Mouse (Mus musculus) right cerebral cortex, adult 18-20 months (tissue): ENCODE measurements around the gene Plekhh3.
"Not testable (repeated sequence)": the region's sequence is repeated elsewhere in the genome, so short reads cannot be mapped to it uniquely, and the experiment has no call there.

ENCODE experiments used
- DNase-seq: peaks from one replicate; pipeline ENCODE4 v3.0.0; 2022; ENCODE audit warnings: mixed read lengths

The Plekhh3 gene

GRCm38 (mm10) chr11:101170354-101170810 is 769 bp downstream of the Plekhh3 start, which contains the start of gene Cntnap1:
TSS of gene Cntnap1 (plus strand) at chr11:101170523.
- DNase-seq = no peak

GRCm38 (mm10) chr11:101169301-101170107 is 1.6 kb downstream of the Plekhh3 start:
- DNase-seq = no peak

DNA sequence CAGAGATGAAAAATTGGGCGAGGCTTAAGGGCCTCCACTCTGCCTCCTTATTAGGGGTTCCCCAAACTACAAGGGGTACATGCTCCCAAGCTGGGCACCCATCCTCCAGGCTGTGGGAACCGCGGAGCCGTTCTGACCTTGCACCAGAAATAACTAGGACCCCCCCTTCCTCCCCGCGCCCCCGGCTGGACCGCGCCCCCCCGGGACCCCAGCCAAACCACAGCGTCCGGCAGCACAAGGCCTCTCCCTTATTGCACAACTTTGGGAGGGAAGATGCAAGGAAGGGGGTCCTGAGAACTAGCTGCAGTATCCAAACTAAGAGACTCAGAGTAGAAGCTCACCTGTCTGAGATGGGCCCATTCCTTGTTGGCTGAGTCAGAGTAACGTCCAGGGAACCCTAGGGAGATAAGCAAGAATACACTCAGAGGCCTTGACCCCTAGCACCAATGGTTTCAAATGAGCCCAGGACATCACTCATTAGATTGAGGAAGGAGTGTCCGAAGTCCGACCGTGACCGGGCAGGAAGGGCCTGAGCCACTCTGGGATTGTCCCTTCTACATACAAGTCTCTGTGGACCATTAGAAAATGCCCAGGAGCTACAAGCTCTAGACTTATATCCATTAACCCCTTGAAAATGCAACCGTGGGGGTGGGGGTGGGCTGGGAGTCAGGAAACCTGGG is 2.7 kb downstream of the Plekhh3 start:
- no peak for DNase-seq

- DNase-seq = no peak
Measured at GRCm38 (mm10) chr11:101167963-101168300, 3.2 kb downstream of the Plekhh3 start.

DNA sequence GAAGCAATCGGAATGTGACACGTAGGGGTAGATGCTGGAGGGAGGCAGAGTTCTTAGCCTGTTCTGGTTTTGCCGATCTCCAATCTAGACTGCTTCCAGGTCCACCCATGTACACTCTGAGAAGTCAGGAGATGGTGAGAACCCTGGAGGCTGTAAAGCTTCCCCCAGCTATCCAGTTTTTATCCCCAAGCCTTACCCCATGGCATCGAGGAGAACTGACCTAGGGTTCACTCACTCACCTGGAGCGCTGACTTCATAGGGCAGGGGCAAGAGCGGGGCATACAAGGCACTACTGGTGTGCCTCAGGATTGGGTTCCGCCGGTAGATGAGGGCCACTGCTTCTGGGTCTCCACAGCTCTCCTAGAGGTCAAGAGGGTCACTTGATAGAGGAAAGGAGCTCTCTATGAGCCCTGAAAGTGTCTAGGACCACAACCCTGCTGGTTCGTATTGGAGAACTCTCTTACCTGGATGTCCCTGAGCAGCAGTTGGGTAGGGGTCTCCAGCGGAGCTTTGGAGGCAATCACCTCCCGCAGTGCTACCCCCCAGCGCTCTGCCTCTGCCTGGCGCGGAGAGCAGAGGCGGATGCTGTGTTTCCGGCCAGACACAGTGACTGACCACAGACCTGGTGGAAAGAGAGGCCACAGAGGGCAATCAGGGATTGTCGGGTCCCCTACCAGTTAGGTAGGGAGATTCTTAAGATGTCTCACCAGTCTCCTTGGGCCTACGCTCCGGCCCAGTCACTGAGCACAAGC is 3.8 kb downstream of the Plekhh3 start:
- DNase-seq = no peak

DNA sequence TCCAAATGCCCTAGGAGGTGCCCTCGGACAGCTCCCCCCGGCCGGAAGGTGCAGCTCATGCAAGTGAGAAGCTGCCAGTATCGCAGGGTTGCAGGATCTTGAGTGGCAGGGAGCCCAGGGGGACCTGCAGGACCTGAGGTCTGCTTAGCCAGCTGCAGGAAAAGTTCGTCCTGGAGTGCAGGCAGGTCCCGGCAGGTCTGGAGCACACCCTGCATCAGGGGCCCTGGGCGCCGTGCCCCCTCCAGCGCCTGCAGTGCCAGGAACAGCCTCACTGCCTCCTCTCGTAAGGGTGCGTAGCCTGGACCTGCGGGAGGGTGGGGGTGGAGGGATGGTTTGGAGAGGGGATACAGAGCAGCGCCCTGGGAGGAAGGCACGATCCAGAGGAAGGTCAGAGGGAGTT is 4.8 kb downstream of the Plekhh3 start:
- DNase-seq = no peak

DNA sequence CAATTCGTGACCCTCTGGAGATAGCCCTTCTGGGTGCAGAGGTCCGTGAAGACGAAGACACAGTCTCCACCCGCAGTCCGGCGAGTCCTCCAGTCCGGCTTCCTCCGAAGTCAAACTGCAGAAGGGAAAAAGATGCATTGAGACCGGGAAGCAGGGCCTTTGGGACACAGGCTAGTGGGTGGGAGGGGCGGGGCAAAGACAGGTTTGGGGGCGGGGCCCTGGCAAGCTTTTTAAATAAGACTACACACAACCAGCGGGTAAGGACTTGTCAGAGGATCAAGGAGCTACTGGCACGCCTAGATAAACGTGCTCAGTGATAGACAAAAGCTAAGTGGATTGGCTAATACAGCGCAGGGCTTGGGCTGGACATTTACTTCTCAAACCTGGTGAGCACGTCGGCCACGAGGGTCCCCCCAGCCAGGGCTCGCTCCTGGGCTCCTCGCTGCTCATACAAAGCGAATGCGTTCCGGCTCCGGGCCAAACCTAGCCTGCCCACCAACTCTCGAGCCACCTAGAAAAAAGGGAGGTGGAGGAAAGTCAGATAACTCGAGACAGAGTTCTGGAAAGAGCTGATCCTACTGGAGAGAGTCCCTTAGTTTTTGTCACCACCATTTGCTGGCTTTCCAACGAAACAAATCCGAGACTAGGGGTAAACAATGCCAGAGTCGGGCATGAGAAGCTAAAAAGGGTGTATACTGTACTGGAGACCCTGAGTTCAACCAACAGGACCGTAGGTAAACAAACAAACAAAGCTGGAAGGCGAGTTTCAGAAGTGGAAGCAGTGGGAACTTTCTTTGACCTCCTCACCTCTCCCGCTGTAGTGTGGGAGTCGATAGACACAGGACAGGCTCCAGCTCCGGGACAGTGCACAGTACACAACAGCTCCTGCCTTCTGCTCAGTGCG is 6.2 kb downstream of the Plekhh3 start:
- no peak for DNase-seq

- DNase-seq = no peak
Measured at GRCm38 (mm10) chr11:101164351-101164665, 6.8 kb downstream of the Plekhh3 start.

GRCm38 (mm10) chr11:101163476-101164350 is 7.4 kb downstream of the Plekhh3 start:
- no peak for DNase-seq

- peak; percentile 50 for DNase-seq
Measured at GRCm38 (mm10) chr11:101162772-101163171, 8.4 kb downstream of the Plekhh3 start.

DNA sequence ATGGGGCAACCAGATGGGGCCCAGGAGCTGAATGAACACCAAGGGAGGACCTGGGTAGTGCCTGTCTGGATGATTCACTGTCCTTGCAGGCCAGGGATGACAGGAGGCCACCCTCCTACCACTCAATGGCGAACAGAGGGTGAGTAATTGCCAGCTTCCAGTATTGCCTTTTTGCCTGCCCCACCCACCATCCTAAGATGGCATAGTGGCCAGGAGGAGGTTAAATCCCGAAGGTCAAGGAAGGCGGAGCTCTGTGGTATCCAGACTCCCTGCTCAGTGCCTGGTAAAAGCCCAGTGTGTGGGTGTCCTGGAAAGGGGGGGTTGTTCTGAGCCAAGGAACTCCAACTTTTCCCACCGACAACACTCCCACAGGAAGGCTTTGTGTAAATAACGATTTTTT is 8.8 kb downstream of the Plekhh3 start:
- no peak for DNase-seq

- DNase-seq = no peak
Measured at GRCm38 (mm10) chr11:101161551-101161950, 9.6 kb downstream of the Plekhh3 start.

DNA sequence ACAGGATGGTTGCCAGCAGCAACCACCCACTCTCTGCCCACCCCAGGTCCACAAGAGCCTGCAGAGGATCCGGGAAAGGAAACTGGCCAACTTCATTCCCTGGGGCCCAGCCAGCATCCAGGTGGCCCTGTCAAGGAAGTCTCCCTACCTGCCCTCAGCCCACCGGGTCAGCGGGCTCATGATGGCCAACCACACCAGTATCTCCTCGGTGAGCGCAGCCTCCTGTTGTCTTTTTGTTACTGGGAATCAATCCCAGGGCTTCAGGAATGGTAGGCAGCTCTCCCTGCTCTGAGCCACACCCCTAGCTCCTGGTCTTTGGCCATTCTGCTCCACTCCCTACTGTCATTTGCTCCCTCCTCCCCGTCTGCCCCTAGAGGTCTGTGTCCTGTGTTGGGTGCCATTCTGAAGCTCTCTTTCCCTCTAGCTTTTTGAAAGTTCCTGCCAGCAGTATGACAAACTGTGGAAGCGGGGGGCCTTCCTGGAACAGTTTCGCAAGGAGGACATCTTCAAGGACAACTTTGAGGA is 10.1 kb downstream of the Plekhh3 start:
- DNase-seq = not testable (repeated sequence)

GRCm38 (mm10) chr11:101160151-101160550 is 11.0 kb downstream of the Plekhh3 start:
- not testable (repeated sequence) for DNase-seq

DNA sequence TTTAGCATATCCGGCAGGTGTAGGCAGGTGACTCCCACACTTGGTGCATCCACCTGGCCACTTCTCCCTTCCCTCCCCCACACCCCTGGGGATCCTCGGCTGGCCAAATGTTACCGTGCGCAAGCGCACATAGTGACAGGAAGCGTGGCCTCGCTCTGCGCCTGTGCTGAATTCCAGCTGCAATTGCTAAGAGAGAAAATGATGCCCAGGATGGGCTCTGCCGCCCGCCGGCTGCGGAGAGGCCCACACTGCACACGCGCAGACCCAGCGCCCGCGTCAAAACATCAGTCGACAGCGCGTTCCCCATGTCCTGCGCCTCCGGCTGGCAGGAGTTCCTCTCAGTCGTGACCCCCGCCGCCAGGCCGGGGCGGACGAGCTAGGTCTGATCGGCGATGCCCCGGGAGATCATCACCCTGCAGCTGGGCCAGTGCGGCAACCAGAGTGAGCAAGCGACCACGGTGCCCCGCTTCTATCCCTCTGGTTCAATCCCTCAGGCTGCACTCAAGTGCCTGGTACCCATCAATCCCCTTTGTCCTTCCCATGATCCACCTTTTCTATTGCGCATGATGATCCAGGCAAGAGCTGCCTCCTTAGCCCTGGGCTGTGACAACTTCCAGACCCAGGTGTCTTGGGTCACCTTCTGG is 15.3 kb downstream of the Plekhh3 start, which contains the start of gene Tubg2:
Gene Tubg2, plus strand, starts transcription at position 180 of the 644 bp plus-strand sequence.
- peak; percentile 90 for DNase-seq

DNA sequence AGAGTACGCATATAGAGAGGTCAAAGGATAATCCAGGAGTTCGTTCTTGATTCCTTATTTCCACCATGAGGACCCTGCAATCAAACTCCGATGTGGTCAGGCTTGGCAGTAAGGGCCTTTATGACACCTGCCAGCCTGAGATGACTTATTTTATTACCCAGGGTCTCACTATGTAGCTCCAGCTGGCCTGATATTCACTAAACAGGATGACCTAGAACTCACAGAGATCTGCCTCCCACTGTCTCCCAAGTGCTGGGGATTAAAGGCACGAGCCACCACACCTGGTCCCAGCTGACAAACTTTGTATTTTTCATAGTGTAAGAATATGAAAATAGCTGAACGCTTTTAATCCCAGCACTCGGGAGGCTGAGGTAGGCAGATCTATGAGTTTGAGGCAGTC is 16.0 kb downstream of the Plekhh3 start:
- no peak for DNase-seq

GRCm38 (mm10) chr11:101154648-101155047 is 16.5 kb downstream of the Plekhh3 start:
- no peak for DNase-seq

DNA sequence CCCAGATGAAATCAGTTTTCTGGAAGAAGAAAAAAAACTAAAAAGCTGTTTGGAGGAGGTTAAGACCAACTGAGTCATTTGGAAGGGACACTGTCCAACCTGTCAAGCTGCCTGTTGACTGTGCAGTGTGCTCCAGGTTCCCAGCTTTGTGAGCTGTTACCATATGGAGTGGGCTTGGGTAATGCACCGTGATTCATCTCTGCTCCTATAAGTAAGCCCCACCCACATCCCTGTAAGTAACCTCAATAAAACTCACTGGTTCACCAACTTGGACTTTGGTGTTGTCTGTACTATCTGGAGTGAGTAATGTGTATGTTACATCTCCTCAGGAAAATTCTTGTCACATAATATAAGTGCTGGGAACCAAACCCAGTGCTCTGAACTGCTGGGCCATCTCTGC is 18.3 kb downstream of the Plekhh3 start:
- DNase-seq = no peak

- no peak for DNase-seq
Measured at GRCm38 (mm10) chr11:101151063-101151462, 20.1 kb downstream of the Plekhh3 start.
